Mouse (Mus musculus) bone marrow, adult 2 months (tissue): ENCODE results near the gene Ern1.

Experiments used
- CTCF ChIP-seq: fragments of 200-500 bp; IDR thresholded peaks from 2 replicates; pipeline ENCODE4 v1.5.1; 2011; ENCODE audit warnings: low read length, control low read depth; ENCODE audit not compliant: control insufficient read depth, insufficient read depth
- POLR2A ChIP-seq: fragments of 200-500 bp; IDR thresholded peaks from 2 replicates; pipeline ENCODE4 v1.6.1; 2011; ENCODE audit warnings: low read depth, mild to moderate bottlenecking, control low read depth, low read length, borderline replicate concordance; ENCODE audit not compliant: control insufficient read depth

- TF ChIP-seq POLR2A = no peak
- no peak for TF ChIP-seq CTCF
Measured at GRCm38 (mm10) chr11:106529113-106529512, 41.5 kb upstream of the Ern1 start.
